Mouse (Mus musculus) frontal cortex, adult 2 months (tissue): ENCODE data around the gene Depdc5. TPM values are rescaled to one million over a fixed set of nuclear protein-coding genes. Genes with fewer than 3 reads are reported as not detected.
A peak's percentile ranks its signal among the peaks of the same experiment; 100 is the strongest.
"Not testable (repeated sequence)": the region's sequence is repeated elsewhere in the genome, so short reads cannot be mapped to it uniquely, and the experiment has no call there.

Experiments
- DNase-seq, 2 experiments: peaks; one replicate each; pipeline ENCODE4 v3.0.0; 2022; ENCODE audit warnings: low spot score in 1 of 2; ENCODE audit errors: extremely low spot score in 1 of 2
- polyA plus RNA-seq: library from polyadenylated mRNA; depleted of rRNA; stranded (reverse); fragments of >200 nt; gene quantifications from 2 replicates; pipeline ENCODE4 v1.2.3, GENCODE M21; 2012

Gene Depdc5
- polyA plus RNA-seq, 1 experiment, result 48.9 TPM

DNA sequence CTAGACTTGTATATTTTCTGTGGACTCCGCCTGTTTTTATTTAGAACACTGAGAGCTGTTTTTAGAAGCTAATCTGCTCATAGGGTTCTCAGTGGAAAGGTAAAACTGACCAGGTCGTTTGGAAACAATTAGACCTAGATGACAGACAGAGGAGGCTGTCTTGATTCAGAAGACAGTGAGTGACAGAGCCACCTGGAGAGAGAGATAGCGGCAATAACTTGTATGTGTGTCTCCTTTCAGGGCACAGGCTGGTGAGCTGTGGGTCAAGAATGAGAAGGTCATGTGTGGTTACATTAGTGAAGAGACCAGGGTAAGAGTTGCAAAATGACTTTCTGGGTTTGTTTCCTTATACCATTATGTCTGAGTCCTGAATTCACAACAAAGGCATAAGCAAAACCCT lies 23.2 kb downstream of the Depdc5 start:
- no peak for DNase-seq

DNA sequence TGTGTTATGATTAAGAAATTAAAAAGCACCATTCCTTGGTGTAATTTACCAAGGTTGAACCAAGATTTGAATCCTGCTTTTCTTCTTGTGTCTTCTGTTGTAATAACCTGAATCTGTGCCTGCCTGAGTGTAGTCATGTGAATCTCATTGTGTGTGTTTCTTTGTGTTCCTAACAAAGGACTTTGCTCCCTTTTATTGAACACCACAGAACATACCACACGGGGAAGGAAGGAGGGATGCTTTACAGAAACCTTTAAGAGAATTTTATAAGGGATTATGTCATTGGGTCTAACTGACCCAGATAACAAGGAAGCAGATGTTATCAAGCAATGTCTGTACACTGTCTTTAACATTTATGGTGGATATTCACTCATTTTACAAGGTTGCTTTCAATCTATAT lies 44.0 kb downstream of the Depdc5 start:
- DNase-seq, result no peak

DNA sequence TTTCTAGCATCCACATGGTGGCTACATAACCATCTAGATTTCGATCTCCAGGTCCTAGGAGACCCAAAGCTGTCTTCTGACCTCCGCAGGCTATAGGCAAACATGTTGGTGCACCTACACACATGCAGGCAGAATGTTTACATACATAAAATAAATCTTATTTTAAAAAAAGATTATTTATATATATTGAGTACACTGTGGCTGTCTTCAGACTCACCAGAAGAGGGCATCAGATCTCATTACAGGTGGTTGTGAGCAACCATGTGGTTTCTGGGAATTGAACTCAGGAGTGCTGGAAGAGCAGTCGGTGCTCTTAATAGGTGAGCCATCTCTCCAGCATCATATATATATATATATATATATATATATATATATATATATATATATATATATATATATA lies 50.6 kb downstream of the Depdc5 start:
- no peak for DNase-seq

- not testable (repeated sequence) for DNase-seq
Measured at GRCm38 (mm10) chr5:32919281-32919680, 55.8 kb downstream of the Depdc5 start.

DNA sequence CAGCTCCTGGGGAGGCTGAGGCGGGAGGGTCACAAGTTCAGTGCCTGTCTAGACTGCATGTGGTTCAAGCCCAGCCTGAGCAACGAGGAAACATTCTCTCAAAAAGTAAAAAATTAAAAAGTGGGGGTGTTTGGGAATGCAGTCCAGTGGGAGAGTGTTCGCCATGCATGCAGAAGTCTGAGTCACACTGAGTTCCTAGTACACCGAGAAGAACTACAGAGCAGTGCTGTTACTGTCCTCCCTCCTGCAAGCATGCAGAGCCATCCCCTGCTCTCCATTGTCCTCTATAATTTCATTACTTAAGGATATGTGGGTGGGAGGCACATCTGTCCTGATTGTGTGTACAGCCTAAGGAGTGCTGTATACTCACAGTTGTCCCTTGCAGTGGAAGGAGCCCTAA lies 59.4 kb downstream of the Depdc5 start:
- peak in 1 of 2 experiments; percentile 20 for DNase-seq

GRCm38 (mm10) chr5:32930761-32931160 lies 67.3 kb downstream of the Depdc5 start:
- peak; percentile 57 to 77 for DNase-seq

DNA sequence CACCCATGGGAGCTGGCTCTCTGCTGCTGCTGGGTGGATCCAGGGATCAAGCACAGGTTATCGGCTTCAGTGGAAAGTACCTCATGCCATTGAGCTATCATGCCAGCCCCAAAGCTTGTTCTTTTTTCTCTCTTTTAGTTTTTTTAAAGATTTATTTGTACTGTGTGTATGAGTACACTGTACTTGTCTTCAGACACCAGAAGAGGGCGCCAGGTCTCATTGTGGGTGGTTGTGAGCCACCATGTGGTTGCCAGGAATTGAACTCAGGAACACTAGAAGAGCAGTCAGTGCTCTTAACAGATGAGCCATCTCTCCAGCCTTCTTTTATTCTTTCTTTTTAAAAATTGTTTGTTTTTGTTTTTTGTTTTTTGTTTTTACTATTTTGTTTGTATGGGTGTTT lies 71.2 kb downstream of the Depdc5 start:
- no peak for DNase-seq

- DNase-seq, result no peak
Measured at GRCm38 (mm10) chr5:32940586-32940985, 77.1 kb downstream of the Depdc5 start.

DNA sequence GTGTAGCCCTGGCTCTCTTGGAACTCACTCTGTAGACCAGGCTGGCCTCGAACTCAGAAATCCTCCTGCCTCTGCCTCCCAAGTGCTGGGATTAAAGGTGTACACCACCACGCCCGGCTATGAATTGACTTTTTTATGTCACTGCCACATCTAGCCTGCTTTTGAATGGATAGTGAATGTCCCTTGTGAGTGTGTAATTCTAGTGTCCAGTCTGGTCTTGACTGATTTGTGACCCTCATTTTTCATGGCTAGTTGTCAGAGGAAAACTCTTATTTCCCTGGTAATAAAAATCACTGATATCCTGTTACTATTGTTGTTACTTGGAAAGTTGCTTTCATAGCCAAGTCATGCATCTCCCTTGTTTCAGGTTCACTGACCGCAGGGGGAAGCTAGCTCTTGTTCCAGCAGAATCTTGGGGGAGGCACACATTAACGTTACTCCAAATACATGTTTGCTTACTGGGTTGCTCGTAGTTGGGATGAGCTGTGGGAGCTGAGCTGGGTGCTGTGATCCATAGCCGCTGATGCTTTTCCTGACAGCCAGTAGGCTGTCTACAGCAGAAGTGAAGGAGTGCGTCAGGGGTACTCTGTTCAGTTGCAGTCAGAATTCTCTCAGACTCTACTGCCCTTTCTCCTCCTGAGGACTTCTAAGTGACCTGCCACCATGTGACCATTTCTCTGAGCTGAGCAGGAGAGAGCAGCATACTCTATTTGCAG lies 77.9 kb downstream of the Depdc5 start:
- DNase-seq, result no peak

- peak; percentile 30 to 53 for DNase-seq
Measured at GRCm38 (mm10) chr5:32950077-32950476, 86.6 kb downstream of the Depdc5 start.

DNA sequence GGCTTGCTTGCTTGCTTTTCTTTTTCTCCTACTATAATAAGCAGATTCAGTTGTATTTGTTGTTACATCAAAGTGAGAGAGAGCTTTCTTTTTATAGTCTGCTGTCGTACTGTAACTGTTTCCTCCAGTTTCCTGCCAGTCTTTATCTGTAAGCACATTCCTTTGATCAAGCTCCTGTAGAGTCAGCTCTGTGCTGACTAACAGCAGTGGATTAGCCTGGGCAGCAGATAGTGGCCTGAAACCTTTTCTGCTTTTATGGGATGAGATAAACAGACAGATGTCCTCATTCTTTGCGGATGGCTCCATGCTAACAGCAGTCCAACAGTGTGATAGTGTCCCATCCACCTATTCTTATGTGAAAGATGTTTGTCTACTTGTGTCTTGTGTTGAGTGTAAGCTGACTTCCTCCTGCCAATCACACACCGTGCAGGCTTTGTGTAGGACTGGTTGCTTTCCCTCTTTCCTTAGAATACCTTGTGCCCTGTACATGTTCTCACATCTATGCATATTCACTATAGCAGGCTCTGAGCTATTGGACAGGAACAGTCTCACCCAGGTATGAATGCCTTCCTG lies 87.3 kb downstream of the Depdc5 start:
- no peak for DNase-seq

DNA sequence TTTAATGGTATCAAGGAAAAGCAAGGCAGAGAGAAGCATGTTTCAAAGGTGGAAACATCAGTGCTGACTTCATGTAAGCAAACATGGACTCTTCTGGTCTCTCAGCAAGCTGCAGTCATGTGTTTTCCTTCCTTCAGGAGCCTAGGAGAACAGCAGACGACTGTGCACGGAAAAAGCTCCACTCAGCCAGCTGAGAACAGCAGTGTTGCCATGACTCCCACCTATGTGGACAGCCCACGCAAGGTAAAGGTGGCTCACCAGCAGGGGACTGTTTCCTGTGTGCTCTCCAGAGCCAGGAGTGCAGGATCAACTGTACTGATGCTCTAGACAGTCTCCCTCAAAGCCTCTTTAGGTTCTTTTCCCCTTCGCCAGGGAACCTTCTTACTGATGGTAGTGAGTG lies 92.2 kb downstream of the Depdc5 start:
- no peak for DNase-seq

DNA sequence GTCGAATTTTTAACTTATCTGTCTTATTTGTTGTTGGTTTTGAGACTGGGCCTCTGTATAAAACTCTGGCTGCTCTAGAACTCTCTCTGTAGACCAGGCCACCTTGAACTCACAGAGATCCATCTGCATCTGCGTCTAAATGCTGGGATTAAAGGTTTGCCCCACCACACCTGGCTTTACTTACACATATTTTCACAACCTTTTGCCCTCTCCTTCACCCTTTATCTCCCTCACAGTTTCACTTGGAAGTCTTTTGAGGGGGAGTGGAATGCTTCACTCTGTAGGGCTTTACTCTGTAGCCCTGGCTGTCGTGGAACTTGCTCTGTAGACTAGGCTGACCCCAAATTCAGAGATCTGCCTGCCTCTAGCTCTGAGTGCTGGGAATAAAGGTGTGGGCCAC lies 98.1 kb downstream of the Depdc5 start:
- DNase-seq, result no peak

DNA sequence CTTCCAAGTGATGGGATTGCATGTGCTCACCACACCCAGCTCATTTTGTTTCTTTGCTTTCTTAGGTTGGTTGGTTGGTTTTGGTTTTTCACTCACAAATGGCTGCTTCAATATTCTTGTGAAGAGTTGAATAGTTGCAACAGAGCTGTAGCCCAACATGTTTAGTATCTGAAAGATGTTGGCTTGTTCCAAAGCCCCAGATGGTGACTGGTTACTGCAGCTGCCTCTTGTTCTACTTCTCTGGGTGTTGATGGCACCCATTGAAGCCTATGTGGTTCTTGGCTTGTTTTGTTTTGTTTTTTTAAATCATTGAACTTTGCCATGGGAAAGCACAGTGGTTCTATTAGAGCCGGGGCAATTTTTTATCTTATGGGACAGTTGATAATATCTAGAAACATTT lies 99.1 kb downstream of the Depdc5 start:
- no peak for DNase-seq

DNA sequence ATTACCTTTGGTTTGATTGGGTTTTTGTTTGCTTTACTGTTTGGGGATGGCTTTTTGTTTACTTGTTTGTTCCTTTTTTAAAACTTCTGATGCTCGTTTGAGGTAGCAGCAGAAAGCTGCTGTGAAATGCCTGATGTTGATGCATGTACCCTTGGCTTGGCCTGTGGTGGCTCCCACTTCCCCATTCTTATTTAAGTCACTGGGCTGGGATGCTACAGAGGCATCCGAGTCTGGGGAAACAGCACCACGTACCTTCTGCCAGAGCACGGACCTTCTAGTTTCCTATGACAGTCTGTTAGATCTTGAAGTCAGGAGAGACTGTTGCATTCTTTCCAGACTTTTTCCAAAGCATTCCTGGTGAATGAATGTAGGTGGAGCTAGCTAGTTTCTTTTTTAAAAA lies 113.0 kb downstream of the Depdc5 start:
- DNase-seq, result no peak

DNA sequence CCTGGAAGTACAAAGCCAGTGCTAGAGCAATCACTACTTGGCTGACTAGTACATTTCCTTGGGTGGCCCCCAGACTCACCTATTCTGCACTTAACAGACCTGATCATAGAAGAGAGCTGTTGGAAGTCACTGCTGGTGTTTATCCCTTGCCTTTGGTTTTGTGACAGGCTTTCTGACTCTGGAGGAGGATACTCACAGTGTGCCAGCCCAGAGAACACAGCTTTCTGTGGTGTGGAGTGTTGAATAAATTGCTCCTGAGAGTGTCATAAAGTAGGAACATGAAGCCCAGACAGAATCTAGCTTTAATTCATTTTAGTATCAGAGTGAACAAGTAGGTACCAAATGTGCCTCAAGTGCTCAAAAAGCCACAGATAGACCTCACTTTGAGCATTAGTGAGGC lies 113.7 kb downstream of the Depdc5 start:
- DNase-seq, result no peak

DNA sequence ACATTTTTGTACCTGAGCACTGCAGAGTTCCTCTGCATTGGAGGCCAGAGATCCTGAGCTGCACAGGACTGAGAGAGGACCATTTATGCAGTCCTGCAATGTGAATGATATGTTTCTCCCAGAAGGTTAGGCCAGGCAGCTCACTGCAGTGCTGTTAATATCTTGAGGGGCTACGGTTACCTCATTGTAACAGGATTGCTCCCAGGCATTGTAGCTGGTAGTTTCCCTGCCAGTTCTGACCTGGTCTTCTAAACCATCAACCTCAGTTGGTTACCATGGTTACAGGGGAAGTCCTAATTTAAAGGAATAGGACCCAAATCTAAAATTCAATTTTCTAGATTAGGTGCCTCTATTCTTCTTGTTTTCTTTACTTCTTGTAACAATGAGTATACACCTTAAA lies 121.9 kb downstream of the Depdc5 start:
- DNase-seq, result no peak

DNA sequence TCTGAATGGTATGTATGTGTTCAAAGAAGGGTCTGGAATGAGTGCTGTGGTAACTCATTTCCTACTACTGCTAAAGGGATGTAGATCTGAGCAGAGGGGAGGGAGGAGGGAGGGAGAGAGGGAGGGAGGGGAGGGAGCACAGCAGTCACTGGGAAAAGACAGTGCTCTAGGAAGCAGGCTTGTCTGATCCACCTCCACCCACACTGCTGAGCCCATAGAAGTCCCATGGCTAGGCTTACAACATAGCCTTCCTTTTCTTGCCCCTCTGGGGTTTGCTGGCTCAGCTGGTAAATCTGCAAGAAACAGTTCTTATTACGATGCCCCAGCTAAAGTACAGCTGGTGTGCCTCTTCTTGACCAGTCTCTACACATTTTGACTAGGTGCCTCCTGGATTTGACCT lies 124.4 kb downstream of the Depdc5 start:
- DNase-seq, result no peak

- peak; percentile 83 for DNase-seq
Measured at GRCm38 (mm10) chr5:32989959-32990640, 126.6 kb downstream of the Depdc5 start.

- peak; percentile 70 to 85 for DNase-seq
Measured at GRCm38 (mm10) chr5:32991152-32991551, 127.7 kb downstream of the Depdc5 start.

GRCm38 (mm10) chr5:32994471-32994870 lies 131.0 kb downstream of the Depdc5 start:
- no peak for DNase-seq

DNA sequence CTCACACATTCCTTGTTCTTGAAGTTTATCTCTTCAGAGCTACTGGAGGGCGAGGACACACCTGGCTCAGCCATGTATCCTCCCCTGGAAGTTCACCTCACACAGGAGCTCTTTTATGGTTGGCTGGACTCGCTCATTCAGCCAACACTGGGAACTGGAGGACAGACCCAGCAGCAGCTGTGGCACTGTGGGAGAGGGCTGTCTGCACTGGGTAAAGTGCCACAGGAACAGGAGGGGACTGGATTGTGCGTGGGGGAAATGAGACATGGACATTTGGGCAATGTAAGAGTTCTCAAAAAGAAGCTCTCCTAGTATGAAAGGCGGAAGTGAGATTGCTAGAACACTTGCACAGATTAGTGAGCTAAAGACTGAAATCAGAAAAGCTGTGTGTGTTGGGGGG lies 132.3 kb downstream of the Depdc5 start:
- no peak for DNase-seq
